Mouse (Mus musculus) frontal cortex, postnatal 25 days (tissue): ENCODE measurements at regions not wholly inside any gene's neighbourhood (a gene's known extent, or its start where the extent isn't known, plus 50 kb on each side); places are given as distances from the start of the nearest gene placed in this dataset.
A peak's percentile ranks its signal among the peaks of the same experiment; 100 is the strongest.

ENCODE experiments used
- DNase-seq, 2 experiments: peaks; one replicate each; pipeline ENCODE4 v3.0.0; 2022; ENCODE audit warnings: low spot score in 2 of 2

GRCm38 (mm10) chr13:110978022-110978421 is 276.8 kb upstream of the Actbl2 start:
- DNase-seq = no peak

- DNase-seq = no peak
Observed at GRCm38 (mm10) chr13:110990677-110991076, 264.1 kb upstream of the Actbl2 start.

GRCm38 (mm10) chr13:110991121-110991520 is 263.7 kb upstream of the Actbl2 start:
- no peak for DNase-seq

GRCm38 (mm10) chr13:110994596-110994995 is 260.2 kb upstream of the Actbl2 start:
- no peak for DNase-seq

- no peak for DNase-seq
Observed at GRCm38 (mm10) chr13:111002670-111003069, 252.1 kb upstream of the Actbl2 start.

DNA sequence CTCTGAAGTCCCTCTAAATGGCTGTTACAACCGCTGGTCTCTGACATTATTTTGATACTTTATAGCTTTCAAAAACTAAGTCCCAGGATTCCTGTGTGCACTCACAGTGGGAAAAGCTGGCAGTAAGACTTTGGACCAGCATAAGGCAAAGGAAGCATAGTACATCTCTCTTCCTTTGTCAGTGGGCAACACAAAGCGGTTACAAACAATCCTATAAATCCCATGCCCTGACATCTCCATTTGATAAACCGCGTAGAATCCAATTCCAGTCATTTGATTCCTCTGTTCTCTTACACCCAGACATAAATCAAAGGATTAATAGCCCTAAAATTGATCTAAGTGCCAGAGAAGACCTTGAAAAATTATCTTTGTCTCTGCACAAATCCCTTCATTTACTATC is 240.7 kb upstream of the Actbl2 start:
- no peak for DNase-seq

DNA sequence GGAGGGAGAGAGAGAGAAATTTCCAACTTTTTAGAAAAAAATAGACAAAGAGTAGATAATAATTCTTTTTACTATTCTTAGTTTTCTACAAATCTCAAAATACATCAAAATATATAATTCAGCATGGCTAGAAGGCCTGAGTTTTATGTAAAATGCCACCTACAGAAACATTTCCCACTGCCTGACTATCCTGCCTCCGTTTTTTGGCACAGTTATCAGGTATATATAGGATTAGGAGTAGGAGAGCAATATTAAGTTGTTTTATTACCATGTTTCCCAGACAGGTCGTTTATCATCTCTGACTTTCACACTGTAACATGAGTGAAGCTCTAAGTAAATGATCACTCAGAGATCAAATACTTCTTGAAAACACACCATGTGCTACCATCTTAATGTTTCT is 224.7 kb upstream of the Actbl2 start:
- no peak for DNase-seq

DNA sequence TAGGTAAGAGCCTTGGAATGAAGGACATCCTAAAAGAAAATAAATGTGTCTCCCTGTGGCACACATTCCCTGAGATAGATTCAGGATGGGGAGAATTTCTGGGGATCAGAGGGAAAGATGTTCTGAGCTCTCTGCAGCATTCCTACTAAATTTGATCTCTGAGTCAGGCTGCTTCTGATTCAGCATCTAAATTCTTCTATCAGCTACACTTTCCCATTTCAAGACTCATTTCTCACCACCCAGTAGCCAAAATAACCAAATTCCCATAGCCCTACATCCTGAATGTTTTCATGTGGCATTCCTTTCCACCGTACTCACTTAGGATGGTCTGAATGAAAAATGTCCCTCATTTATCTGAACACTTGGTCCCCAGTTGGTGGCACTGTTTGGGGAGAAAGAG is 223.2 kb upstream of the Actbl2 start:
- DNase-seq = no peak

- DNase-seq = no peak
Observed at GRCm38 (mm10) chr13:111043637-111044036, 211.2 kb upstream of the Actbl2 start.

DNA sequence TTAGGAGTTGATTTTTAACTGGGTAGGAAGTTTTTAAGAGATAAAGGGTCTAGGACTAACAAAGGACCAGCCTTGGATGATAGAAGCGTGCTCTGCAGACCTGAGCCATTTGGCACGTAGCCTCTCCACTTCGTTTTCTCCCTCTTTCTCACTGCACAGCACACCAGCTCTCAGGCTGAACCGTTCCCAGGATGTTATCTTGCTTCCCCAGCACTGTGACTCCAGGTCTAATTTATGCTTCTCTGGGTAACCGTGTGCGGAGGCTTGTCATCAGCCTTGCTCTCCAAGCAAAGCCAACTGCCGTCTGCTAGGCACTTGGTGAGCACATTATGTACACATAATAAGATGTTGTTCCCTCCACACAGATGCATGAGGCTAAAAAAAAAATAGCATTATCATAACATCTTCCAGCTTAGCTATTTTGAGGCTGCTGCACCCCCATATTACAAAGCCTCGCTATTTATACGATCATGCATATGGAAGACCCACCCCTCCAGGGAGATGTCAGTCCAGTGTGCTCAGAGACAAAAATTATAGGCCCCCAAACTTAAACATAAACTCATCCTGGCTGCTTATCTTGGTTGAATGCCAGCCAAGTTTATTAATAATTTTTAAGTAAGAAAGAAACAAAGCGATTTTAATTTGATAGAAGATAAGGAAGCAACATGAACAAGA is 210.3 kb upstream of the Actbl2 start:
- DNase-seq = peak; percentile 34 to 50

- no peak for DNase-seq
Observed at GRCm38 (mm10) chr13:111050097-111050496, 204.7 kb upstream of the Actbl2 start.

DNA sequence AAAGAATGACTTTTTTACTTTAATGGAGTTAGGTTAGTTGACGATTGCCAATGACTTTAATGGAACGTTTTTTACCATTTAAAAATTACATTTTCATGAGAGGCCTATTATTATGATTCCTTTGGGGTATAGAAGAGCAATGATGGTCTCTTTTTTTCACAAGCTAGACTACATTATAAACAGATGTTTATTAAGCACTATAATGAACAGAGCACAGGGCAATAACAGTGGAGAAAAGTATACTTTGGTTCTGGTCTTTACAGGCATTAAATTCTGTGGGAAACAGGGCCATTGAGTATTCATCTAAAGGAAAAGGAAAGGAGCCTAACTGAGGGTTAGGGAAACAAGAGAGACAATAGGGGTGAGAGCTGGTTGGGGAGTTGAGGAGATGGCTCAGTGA is 199.0 kb upstream of the Actbl2 start:
- no peak for DNase-seq

DNA sequence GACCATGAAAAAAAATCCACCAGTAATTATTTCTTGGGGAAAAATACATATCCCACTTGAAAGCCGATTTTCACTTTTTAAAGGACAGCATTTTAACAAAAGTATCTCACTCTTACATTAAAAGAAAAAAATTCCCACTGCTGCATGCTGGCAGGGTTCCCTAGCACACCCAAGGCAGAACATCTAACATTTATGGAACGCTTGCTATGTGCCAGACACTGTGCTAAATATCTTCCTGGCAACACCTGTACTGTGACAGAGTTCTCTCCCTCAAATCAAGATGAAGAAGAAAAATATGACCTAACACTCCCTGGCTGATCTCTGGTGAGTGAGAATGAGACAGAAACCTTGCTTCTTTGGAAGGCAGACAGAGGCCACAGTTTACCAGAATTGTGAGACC is 167.1 kb upstream of the Actbl2 start:
- DNase-seq = no peak

GRCm38 (mm10) chr13:111096071-111096470 is 158.7 kb upstream of the Actbl2 start:
- DNase-seq = no peak

- DNase-seq = no peak
Observed at GRCm38 (mm10) chr13:111097336-111097735, 157.5 kb upstream of the Actbl2 start.

GRCm38 (mm10) chr13:111098738-111099137 is 156.1 kb upstream of the Actbl2 start:
- DNase-seq = no peak

- DNase-seq = peak in 1 of 2 experiments; percentile 19
Observed at GRCm38 (mm10) chr13:111099252-111099651, 155.6 kb upstream of the Actbl2 start.

- DNase-seq = no peak
Observed at GRCm38 (mm10) chr13:111100448-111100847, 154.4 kb upstream of the Actbl2 start.

GRCm38 (mm10) chr13:111104567-111105219 is 150.1 kb upstream of the Actbl2 start:
- no peak for DNase-seq

DNA sequence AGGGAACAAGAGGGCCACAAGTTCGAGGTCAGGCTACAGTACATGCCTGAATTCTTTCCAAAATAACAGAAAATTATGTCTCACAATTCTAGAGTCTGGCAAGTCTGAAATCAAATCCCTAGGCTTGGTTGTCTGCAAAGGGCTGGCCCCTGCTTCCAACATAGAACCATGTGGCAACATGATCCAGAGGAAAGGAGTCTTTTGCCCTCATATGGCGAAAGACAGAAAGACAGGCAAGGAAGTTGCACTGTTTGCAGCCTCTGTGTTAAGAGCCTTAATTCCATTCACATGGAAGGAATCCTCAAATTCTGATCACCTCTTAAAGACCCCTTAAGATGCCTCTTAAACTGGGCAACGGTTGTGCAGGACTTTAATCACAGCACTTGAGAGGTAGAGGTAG is 123.7 kb upstream of the Actbl2 start:
- no peak for DNase-seq

DNA sequence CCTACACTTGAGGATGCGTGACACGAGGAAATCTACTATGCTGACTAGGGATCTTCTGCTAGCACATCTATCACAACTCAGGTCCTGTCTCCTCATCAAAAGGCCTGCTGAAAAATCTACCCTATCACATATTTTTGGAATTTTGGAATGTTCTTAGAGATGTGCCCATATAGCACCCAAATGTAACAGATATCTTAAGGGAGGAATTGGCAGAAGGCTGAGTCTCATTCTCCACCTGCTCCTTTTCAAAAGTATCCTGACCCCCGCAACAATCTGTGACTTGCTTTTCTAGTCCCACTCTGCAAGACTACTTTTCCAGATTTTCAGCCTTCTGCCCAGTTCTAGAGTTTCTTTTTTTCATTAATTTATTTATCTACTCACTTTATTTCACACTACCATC is 118.4 kb upstream of the Actbl2 start:
- no peak for DNase-seq

GRCm38 (mm10) chr13:111142757-111143420 is 111.9 kb upstream of the Actbl2 start:
- DNase-seq = no peak

- no peak for DNase-seq
Observed at GRCm38 (mm10) chr13:111144721-111145120, 110.1 kb upstream of the Actbl2 start.
